Mouse (Mus musculus): ENCODE data around the gene Supt3.
A peak's percentile ranks its signal among the peaks of the same experiment; 100 is the strongest.

Supt3 gene

GRCm38 (mm10) chr17:44782366-44782765 is 5.4 kb downstream of the Supt3 start:
- no peak for DNase-seq

- no peak for DNase-seq
Measured at GRCm38 (mm10) chr17:44783143-44783542, 6.2 kb downstream of the Supt3 start.

GRCm38 (mm10) chr17:44788982-44789747 is 12.2 kb downstream of the Supt3 start:
- DNase-seq: no peak

GRCm38 (mm10) chr17:44792218-44792917 is 15.4 kb downstream of the Supt3 start:
- DNase-seq: no peak

- DNase-seq: no peak
Measured at GRCm38 (mm10) chr17:44797331-44797730, 20.4 kb downstream of the Supt3 start.

- DNase-seq: no peak
Measured at GRCm38 (mm10) chr17:44807031-44807430, 30.1 kb downstream of the Supt3 start.

GRCm38 (mm10) chr17:44814508-44815175 is 37.7 kb downstream of the Supt3 start, which contains the start of gene Runx2:
Runx2 (minus strand) TSS chr17:44814797.
- DNase-seq: no peak

- DNase-seq: no peak
Measured at GRCm38 (mm10) chr17:44818825-44819224, 41.9 kb downstream of the Supt3 start.

GRCm38 (mm10) chr17:44819816-44820215 is 42.9 kb downstream of the Supt3 start:
- DNase-seq: no peak

GRCm38 (mm10) chr17:44821940-44822339 is 45.0 kb downstream of the Supt3 start:
- DNase-seq: no peak

- DNase-seq: no peak
Measured at GRCm38 (mm10) chr17:44827124-44827523, 50.2 kb downstream of the Supt3 start.

GRCm38 (mm10) chr17:44827964-44828363 is 51.0 kb downstream of the Supt3 start:
- DNase-seq: no peak

GRCm38 (mm10) chr17:44829587-44829986 is 52.6 kb downstream of the Supt3 start:
- no peak for DNase-seq

GRCm38 (mm10) chr17:44831201-44831600 is 54.2 kb downstream of the Supt3 start:
- no peak for DNase-seq

GRCm38 (mm10) chr17:44842184-44842583 is 65.2 kb downstream of the Supt3 start:
- DNase-seq: no peak

- no peak for DNase-seq
Measured at GRCm38 (mm10) chr17:44863165-44863564, 86.2 kb downstream of the Supt3 start.

GRCm38 (mm10) chr17:44893592-44893991 is 116.6 kb downstream of the Supt3 start:
- no peak for DNase-seq

GRCm38 (mm10) chr17:44943536-44944090 is 166.7 kb downstream of the Supt3 start:
- DNase-seq: no peak

- DNase-seq: no peak
Measured at GRCm38 (mm10) chr17:44945333-44945732, 168.4 kb downstream of the Supt3 start.

GRCm38 (mm10) chr17:44948321-44948720 is 171.4 kb downstream of the Supt3 start:
- no peak for DNase-seq

GRCm38 (mm10) chr17:44956671-44957070 is 179.7 kb downstream of the Supt3 start:
- DNase-seq: peak; percentile 44

GRCm38 (mm10) chr17:44963051-44963798 is 186.3 kb downstream of the Supt3 start:
- no peak for DNase-seq

- no peak for DNase-seq
Measured at GRCm38 (mm10) chr17:44967186-44967585, 190.2 kb downstream of the Supt3 start.
